Mouse (Mus musculus) retina, postnatal 1 day (tissue): ENCODE results near the gene Vmn1r57.
"Not testable (repeated sequence)": the region's sequence is repeated elsewhere in the genome, so short reads cannot be mapped to it uniquely, and the experiment has no call there.

Source experiments
- DNase-seq: peaks from one replicate; pipeline ENCODE4 v3.0.0-alpha.2; 2012

Gene Vmn1r57

GRCm38 (mm10) chr7:5218193-5218592, at the start of gene Vmn1r57:
TSS of gene Vmn1r57 (plus strand) at chr7:5218493.
- DNase-seq: not testable (repeated sequence)

DNA sequence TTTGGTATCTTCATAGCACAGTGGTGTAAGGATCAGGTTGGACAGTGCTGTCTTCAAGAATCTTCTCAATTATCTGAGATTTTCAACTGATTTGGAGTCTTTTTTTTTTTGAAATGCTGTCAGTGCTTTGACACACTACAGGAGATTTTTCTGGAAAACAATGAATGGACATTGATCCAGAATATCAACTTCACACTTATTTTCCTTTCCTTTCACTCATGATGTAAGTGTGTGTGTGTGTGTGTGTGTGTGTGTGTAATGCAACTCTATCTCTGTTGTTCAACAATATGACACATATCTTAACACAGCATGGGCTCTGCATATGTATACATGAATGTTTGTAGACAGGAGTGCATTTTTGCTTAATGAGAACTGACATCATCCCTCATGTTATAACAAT, 21.6 kb upstream of the Vmn1r57 start, which contains the start of gene Vmn1r56:
TSS of gene Vmn1r56 (minus strand) at position 101 of the 400 bp plus-strand sequence.
- DNase-seq: not testable (repeated sequence)

- no peak for DNase-seq
Observed at GRCm38 (mm10) chr7:5263051-5263450, 44.8 kb downstream of the Vmn1r57 start.
